Mouse (Mus musculus): ENCODE measurements around the gene A630010A05Rik.
"Not testable (repeated sequence)": the region's sequence is repeated elsewhere in the genome, so short reads cannot be mapped to it uniquely, and the experiment has no call there.

The A630010A05Rik gene

DNA sequence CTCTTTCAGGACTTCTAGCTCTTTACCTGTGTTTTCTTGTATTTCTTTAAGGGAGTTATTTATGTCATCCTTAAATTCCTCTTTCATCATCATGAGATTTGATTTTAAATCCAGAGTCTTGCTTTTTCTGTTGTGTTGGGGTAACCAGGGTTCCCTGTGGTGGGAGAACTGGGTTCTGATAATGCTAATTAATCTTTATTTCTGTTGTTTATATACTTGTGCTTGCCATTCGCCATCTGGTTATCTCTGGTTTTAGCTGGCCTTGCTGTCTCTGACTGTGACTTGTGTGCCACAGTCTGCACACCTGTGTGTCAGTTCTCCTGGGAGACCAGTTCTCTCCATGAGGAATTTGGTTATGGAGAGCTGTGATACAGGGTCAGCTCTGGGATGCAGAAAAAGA lies at the start of gene A630010A05Rik:
TSS of gene A630010A05Rik (plus strand) at position 301 of the 400 bp plus-strand sequence.
- no peak for DNase-seq

DNA sequence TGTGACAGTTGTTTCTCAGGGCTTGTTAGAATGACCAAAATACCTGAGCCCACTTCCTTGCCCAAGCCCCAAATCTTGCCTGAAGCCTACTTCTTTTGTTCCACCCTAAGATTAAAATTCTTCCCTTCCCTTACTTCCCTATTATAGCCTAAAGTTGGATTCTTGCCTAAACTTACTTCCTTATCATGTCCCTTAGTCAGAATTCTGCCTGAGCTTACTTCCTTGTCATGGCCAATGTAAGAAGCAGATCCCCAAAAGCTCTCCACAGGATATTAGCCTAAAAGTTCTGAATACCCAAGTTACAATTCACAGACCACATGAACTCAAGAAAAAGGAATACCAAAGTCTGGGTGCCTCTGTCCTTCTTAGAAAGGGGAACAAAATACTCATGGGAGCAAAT lies 26.4 kb upstream of the A630010A05Rik start:
- no peak for DNase-seq

DNA sequence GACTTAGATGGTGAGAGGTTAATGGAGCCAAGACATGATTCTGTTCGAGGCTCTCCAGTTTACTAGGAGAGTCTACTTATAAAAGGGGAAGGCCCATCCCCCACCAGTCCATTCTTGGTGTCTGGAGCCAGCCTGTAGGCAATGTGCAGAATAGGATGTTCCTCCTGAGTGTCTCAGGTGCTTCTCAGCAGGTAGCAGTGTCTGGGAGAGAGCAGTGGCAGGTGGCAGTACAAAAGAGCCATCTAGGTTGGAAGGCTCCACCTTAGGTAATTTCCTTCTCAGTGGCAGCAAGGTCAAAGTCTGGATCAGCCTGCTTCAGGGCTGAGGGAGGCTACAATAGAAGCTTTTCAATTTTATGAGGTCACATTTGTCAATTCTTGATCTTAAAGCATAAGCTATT lies 4.9 kb upstream of the A630010A05Rik start:
- not testable (repeated sequence) for DNase-seq

All from kidney, postnatal 10 days (tissue).